Mouse (Mus musculus): Measurements from ENCODE around the gene Gpr162.

GRCm38 (mm10) chr6:124854647-124855046 is 9.1 kb downstream of the Gpr162 start:
- TF ChIP-seq CTCF (IDR thresholded peaks at IDR 0.05) (no peak), EP300 (IDR thresholded peaks at IDR 0.05) (no peak)

All from lung, postnatal 0 days (tissue).